Mouse (Mus musculus) cerebellum, adult (tissue): ENCODE data around the gene Tmprss6.

ENCODE experiments used
- ATAC-seq: cut with Nextera tagmentation; 2 replicates; pipeline ENCODE4 v1.9.2; 2017; ENCODE audit warnings: mild to moderate bottlenecking, moderate library complexity, mixed read lengths; ENCODE audit not compliant: insufficient number of reproducible peaks, low FRiP score, low TSS enrichment

The Tmprss6 gene

DNA sequence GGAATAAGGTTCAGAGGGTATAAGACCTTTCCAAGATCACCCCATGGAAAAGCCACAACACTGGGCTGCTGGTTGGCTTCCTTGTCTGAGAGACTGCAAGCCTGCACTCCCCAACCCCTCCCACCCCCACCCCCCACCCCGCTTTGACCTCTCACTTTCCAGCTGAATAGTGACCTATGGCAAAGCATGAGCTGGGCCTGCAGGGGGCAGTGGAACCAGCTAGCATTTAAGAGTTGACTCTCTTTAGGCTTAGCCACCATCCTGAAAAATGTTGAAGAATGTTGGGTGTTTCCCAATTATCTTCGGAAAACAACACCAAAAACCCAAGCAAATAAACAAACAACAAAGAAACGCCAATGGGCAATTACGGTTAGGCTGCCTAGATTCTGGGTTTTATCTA is 43.2 kb downstream of the Tmprss6 start:
- no peak for ATAC-seq

- no peak for ATAC-seq
Observed at GRCm38 (mm10) chr15:78424507-78424906, 43.9 kb downstream of the Tmprss6 start.

DNA sequence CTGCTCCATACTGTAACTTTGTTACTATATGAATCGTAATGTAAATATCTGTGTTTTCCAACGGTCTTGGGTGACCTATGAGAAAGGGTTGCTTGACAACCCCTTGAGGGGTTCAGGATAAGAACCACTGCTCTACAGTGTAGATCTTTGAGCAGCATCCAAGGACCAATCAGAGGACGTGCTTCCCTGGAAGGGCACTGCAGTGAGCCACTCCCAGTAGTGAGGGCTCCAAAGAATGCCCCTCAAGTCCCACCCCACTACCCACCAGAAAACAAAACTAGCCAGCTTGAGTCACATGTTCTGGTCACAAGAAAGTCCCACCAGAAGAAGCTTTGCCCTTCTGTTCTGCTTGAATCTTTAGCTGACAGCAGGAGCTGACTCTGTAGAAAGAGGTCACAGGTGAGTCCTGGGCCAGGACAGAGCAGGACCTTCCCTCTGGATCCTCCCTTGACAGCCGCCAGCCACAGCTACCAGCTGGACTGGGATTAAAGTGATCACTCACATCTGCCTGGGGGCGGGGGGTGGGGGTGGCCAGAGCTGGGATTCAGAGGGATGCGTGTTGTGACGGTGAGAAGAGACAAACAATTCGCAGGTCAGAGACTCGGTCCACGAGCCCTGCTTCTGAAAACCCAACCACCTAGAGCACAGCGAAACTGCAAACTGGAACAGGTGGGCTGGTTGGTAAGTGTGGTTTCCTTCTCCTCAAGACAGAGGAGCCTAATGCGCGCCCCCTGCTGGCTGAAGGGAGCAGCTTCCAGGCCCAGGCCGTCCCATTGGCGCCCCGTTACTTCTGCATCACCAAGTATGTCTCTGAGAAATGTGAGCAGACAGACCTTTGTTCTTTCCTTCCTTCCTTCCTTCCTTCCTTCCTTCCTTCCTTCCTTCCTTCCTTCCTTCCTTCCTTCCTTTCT is 46.1 kb downstream of the Tmprss6 start:
- peak; percentile 76; the same call in 1 of the 2 replicates for ATAC-seq

- no peak for ATAC-seq
Observed at GRCm38 (mm10) chr15:78420395-78420794, 48.0 kb downstream of the Tmprss6 start.

GRCm38 (mm10) chr15:78416937-78417336 is 51.5 kb downstream of the Tmprss6 start:
- ATAC-seq = no peak

DNA sequence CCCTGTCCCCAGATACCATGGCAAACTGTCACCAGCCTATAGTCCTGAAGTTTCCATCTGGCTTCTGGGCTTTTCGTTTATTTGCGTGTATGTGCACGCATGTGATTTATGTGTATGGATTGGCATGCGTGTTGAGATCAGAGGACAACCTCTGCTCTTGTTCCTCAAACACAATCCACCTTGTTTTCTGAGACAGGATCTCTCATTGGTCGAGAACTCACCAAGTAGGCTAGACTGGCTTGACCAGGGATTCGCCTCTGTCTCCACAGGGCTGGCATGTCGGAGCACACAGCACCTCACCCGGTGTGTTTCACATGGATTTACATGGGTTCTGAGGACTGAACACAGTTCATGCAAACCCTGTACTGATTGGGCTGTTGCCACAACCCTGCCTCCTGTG is 54.3 kb downstream of the Tmprss6 start:
- ATAC-seq = no peak

- ATAC-seq = no peak
Observed at GRCm38 (mm10) chr15:78413719-78414117, 54.7 kb downstream of the Tmprss6 start.

- no peak for ATAC-seq
Observed at GRCm38 (mm10) chr15:78413083-78413718, 55.2 kb downstream of the Tmprss6 start.

DNA sequence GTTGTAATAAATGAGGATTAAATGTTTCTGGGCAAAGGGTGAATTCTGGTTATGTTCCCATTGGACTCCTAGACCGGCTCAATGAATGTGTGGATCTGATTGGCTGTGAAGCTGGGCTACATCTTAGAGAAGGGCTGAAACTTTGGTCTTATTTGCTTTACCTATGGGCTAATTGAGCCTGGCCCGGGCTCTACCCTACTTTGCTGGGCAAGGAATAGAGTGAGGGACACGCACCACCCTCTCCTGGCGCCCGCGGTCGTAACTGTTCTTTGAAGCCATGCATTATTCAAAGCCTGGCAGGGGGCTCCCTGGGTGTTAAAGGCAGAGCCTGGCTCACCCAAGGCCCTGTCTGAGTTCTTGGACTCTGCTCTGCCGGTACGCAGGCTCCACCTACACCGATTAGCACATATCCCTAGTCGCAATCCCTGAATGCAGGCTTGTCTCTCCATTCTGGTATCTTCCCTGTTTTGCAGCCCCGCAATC is 58.8 kb downstream of the Tmprss6 start:
- ATAC-seq = no peak

GRCm38 (mm10) chr15:78406293-78406934 is 62.0 kb downstream of the Tmprss6 start, which contains the start of gene Mpst:
Mpst (plus strand) TSS chr15:78406416.
- ATAC-seq = peak; percentile 81

GRCm38 (mm10) chr15:78405517-78406211 is 62.8 kb downstream of the Tmprss6 start, which contains the start of gene Tst:
Tst (minus strand) TSS chr15:78405907.
- ATAC-seq = peak; percentile 38; the same call in 1 of the 2 replicates

DNA sequence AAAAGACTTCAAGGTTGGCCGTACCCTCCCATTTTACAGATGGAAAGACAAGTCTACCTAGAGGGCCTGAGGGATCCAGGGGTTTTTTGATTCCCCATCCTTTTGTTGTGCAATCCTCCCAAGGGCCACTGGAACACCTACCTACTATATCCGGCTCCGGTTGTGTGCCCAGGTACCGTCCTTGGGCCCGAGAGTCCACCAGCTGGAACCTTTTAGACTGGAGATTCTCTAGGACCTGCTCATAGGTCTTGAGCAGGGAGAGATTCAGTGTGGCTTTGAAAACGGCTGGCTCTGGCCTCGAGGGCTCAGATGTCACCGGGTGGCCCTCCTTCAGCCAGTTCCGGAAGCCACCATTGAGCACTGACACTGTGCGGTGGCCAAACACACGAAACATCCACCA is 63.3 kb downstream of the Tmprss6 start:
- ATAC-seq = no peak

DNA sequence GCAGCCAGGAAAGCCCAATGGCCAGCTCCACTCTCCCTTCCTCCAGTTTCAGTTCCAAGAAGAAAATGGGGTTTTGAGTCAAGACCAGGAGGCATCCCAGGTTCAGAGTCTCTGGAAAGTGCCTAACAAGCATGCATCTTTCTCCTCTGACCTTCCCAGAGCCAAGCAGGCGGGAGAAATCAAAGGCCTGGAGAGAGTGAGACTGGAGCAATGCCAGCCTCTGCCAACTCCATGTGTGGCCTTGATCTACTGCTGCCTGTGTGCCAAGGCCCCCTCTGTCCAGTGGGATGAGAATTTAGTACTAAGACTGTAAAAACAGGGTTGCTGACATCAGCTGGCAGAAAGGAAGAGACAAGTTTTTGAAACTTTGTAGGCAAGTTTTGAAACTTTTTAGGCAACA is 64.5 kb downstream of the Tmprss6 start:
- no peak for ATAC-seq

DNA sequence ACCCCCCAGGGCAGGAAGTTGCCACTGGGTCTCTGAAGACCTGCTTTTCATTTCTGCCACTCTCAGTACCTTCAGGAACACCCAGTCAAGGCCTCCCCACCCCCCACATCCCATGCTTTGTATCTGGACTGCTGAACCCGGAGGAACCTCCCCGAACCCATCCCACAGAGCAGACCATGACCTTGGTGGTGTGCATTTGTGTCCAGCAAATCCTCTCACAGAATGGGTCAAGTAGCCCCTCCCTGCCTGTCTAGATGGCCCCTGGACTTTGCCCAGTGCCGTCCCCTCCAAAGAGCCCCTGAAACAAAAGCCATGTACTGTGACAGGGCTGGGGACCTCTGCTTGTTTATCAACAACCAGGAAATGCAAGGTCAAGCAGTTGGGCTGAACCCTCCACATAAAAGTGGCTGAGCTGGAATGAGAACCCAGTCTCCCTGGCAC is 65.1 kb downstream of the Tmprss6 start:
- ATAC-seq = no peak

DNA sequence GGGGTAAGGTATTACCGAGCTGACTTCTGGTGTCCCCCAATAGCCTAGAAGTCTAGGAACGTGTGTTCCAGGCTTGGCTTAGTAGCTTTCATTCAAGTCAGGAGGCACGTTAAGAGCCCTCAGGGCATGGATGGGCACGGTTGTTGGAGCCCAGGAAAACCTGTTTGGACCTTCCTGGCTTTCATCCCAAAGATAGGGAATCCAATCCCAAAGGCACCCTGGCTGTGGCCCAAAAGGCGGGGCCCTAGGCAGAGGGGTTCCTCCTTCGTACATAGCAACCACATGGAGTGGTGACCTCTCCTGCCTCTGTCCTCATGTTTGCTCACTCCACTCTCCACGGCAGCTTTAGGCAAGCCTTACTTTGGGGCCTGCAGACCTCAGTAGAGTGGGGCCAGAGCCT is 66.0 kb downstream of the Tmprss6 start:
- no peak for ATAC-seq

- no peak for ATAC-seq
Observed at GRCm38 (mm10) chr15:78401921-78402320, 66.5 kb downstream of the Tmprss6 start.

DNA sequence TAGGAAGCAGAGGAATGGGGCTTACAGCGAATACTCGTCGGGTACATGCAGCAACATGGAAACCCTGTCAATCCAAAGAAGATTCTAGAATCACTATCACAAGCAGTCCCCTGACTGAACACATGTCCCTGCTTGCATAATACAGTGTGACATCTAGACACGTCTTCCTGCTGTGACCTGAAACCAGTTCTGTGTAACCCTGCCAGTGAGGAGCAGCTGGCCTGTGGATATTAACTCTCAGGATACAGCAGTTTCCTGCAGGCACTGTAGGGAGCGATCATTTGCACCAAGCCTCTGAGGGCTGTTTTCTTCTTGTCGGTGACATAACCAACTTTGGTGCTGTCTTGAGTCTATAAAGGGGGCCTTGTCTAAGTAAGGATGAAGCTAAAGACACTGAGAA is 67.1 kb downstream of the Tmprss6 start:
- no peak for ATAC-seq

DNA sequence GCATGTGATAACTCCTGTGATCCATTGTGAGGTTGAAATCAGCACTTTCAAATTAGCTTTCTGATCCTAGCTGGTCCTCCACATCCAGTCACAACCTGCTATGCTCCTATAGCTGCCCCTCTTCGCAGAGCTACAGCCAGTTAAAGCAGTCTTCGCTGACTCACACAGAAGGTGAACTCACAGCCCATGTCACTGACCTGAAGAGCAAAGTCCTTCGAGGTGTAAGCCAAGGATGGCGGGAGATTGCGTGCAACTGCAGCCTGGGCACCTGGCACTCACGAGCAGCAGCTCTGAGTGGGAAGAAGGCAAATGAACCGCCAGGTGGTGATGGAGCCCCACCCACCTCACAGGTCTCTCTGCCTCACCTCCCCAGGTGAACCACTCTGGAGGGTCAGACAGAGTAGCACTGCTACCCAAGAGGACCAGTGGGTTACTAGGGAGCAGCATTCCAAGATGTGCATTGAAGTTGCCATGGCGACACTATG is 72.9 kb downstream of the Tmprss6 start, which contains the start of gene Tex33:
Gene Tex33, minus strand, starts transcription at position 435 of the 485 bp plus-strand sequence.
- no peak for ATAC-seq

- no peak for ATAC-seq
Observed at GRCm38 (mm10) chr15:78390855-78391254, 77.6 kb downstream of the Tmprss6 start.
